Mouse (Mus musculus): ENCODE measurements at regions not wholly inside any gene's neighbourhood (a gene's known extent, or its start where the extent isn't known, plus 50 kb on each side); places are given as distances from the start of the nearest gene placed in this dataset.

- 90% methylated on average over 11 of the region's 11 CpGs for WGBS
- Histone ChIP-seq H3K36me3 (ENCODE audit: control insufficient read depth, insufficient read depth, low read length) (no peaks in the 10 kb centered on the region), H3K27me3 (replicated peaks; ENCODE audit: control insufficient read depth, insufficient read depth, low read length) (no peaks in the 10 kb centered on the region; the same call in 1 of the 2 replicates), H3K4me1 (ENCODE audit: control insufficient read depth, insufficient read depth, low read length) (no peaks in the 10 kb centered on the region), H3K4me3 (ENCODE audit: insufficient read depth, low read depth, low read length) (no peak overlapping the region), H3K27ac (ENCODE audit: insufficient read depth, low read depth, low read length) (no peak overlapping the region)
- no peak for DNase-seq
- TF ChIP-seq POLR2A (IDR thresholded peaks at IDR 0.05; ENCODE audit: low read depth, low read length) (no peak), CTCF (conservative IDR thresholded peaks at IDR 0.05; ENCODE audit: insufficient read depth, insufficient read length, low read depth, low read length) (no peak)
Observed at GRCm38 (mm10) chr5:106167556-106167955, 290.4 kb downstream of the Barhl2 start.

- WGBS, result 79% methylated on average over 5 of the region's 5 CpGs
- Histone ChIP-seq H3K4me3 (ENCODE audit: insufficient read depth, low read depth, low read length) (no peak overlapping the region), H3K27me3 (replicated peaks; ENCODE audit: control insufficient read depth, insufficient read depth, low read length) (no peaks in the 10 kb centered on the region; the same call in 1 of the 2 replicates), H3K4me1 (ENCODE audit: control insufficient read depth, insufficient read depth, low read length) (no peaks in the 10 kb centered on the region), H3K27ac (ENCODE audit: insufficient read depth, low read depth, low read length) (no peak overlapping the region), H3K36me3 (ENCODE audit: control insufficient read depth, insufficient read depth, low read length) (no peaks in the 10 kb centered on the region)
- no peak for DNase-seq
- TF ChIP-seq POLR2A (IDR thresholded peaks at IDR 0.05; ENCODE audit: low read depth, low read length) (no peak), CTCF (conservative IDR thresholded peaks at IDR 0.05; ENCODE audit: insufficient read depth, insufficient read length, low read depth, low read length) (no peak)
Observed at GRCm38 (mm10) chr5:106166266-106166665, 289.9 kb downstream of the Zfp326 start.

- Histone ChIP-seq H3K27me3 (replicated peaks; ENCODE audit: control insufficient read depth, insufficient read depth, low read length) (no peaks in the 10 kb centered on the region), H3K4me1 (ENCODE audit: control insufficient read depth, insufficient read depth, low read length) (no peaks in the 10 kb centered on the region), H3K36me3 (ENCODE audit: control insufficient read depth, insufficient read depth, low read length) (no peaks in the 10 kb centered on the region), H3K27ac (ENCODE audit: insufficient read depth, low read depth, low read length) (no peak overlapping the region), H3K4me3 (ENCODE audit: insufficient read depth, low read depth, low read length) (no peak overlapping the region)
- 59% methylated on average over 8 of the region's 8 CpGs for WGBS
- TF ChIP-seq POLR2A (IDR thresholded peaks at IDR 0.05; ENCODE audit: low read depth, low read length), result no peak
- TF ChIP-seq CTCF (conservative IDR thresholded peaks at IDR 0.05; ENCODE audit: insufficient read depth, insufficient read length, low read depth, low read length), result no peak
- DNase-seq, result no peak
Observed at GRCm38 (mm10) chr5:106164190-106164589, 287.8 kb downstream of the Zfp326 start.

GRCm38 (mm10) chr5:106162981-106163653 lies 286.8 kb downstream of the Zfp326 start:
- no peak for DNase-seq
- H3K36me3 ChIP-seq (ENCODE audit: control insufficient read depth, insufficient read depth, low read length), result no peaks in the 10 kb centered on the region
- 25% methylated on average over 12 of the region's 12 CpGs for WGBS
- no peak overlapping the region for H3K4me3 ChIP-seq (ENCODE audit: insufficient read depth, low read depth, low read length)
- no peak overlapping the region for H3K27ac ChIP-seq (ENCODE audit: insufficient read depth, low read depth, low read length)
- no peaks in the 10 kb centered on the region for H3K27me3 ChIP-seq (replicated peaks; ENCODE audit: control insufficient read depth, insufficient read depth, low read length)
- H3K4me1 ChIP-seq (ENCODE audit: control insufficient read depth, insufficient read depth, low read length), result no peaks in the 10 kb centered on the region
- TF ChIP-seq POLR2A (IDR thresholded peaks at IDR 0.05; ENCODE audit: low read depth, low read length), result no peak
- TF ChIP-seq CTCF (conservative IDR thresholded peaks at IDR 0.05; ENCODE audit: insufficient read depth, insufficient read length, low read depth, low read length), result no peak

- Histone ChIP-seq H3K27me3 (replicated peaks; ENCODE audit: control insufficient read depth, insufficient read depth, low read length) (no peaks in the 10 kb centered on the region; the same call in 1 of the 2 replicates), H3K4me1 (ENCODE audit: control insufficient read depth, insufficient read depth, low read length) (no peaks in the 10 kb centered on the region), H3K27ac (ENCODE audit: insufficient read depth, low read depth, low read length) (no peak overlapping the region), H3K36me3 (ENCODE audit: control insufficient read depth, insufficient read depth, low read length) (no peaks in the 10 kb centered on the region), H3K4me3 (ENCODE audit: insufficient read depth, low read depth, low read length) (no peak overlapping the region)
- no peak for TF ChIP-seq POLR2A (IDR thresholded peaks at IDR 0.05; ENCODE audit: low read depth, low read length)
- TF ChIP-seq CTCF (conservative IDR thresholded peaks at IDR 0.05; ENCODE audit: insufficient read depth, insufficient read length, low read depth, low read length), result no peak
- DNase-seq, result no peak
Observed at GRCm38 (mm10) chr5:106139109-106139508, 262.7 kb downstream of the Zfp326 start.

- no peaks in the 10 kb centered on the region for H3K36me3 ChIP-seq (ENCODE audit: control insufficient read depth, insufficient read depth, low read length)
- no peak for DNase-seq
- H3K4me1 ChIP-seq (ENCODE audit: control insufficient read depth, insufficient read depth, low read length), result no peaks in the 10 kb centered on the region
- H3K27ac ChIP-seq (ENCODE audit: insufficient read depth, low read depth, low read length), result no peak overlapping the region
- TF ChIP-seq CTCF (conservative IDR thresholded peaks at IDR 0.05; ENCODE audit: insufficient read depth, insufficient read length, low read depth, low read length), result no peak
- no peak for TF ChIP-seq POLR2A (IDR thresholded peaks at IDR 0.05; ENCODE audit: low read depth, low read length)
- no peaks in the 10 kb centered on the region; the same call in 1 of the 2 replicates for H3K27me3 ChIP-seq (replicated peaks; ENCODE audit: control insufficient read depth, insufficient read depth, low read length)
- WGBS, result 60% methylated on average over 3 of the region's 3 CpGs
- H3K4me3 ChIP-seq (ENCODE audit: insufficient read depth, low read depth, low read length), result no peak overlapping the region
Observed at GRCm38 (mm10) chr5:106122928-106123327, 246.6 kb downstream of the Zfp326 start.

GRCm38 (mm10) chr5:106119584-106119983 lies 243.2 kb downstream of the Zfp326 start:
- no peaks in the 10 kb centered on the region; the same call in 1 of the 2 replicates for H3K27me3 ChIP-seq (replicated peaks; ENCODE audit: control insufficient read depth, insufficient read depth, low read length)
- no peaks in the 10 kb centered on the region for H3K36me3 ChIP-seq (ENCODE audit: control insufficient read depth, insufficient read depth, low read length)
- no peaks in the 10 kb centered on the region for H3K4me1 ChIP-seq (ENCODE audit: control insufficient read depth, insufficient read depth, low read length)
- DNase-seq, result no peak
- TF ChIP-seq CTCF (conservative IDR thresholded peaks at IDR 0.05; ENCODE audit: insufficient read depth, insufficient read length, low read depth, low read length) (no peak), POLR2A (IDR thresholded peaks at IDR 0.05; ENCODE audit: low read depth, low read length) (no peak)
- no peak overlapping the region for H3K27ac ChIP-seq (ENCODE audit: insufficient read depth, low read depth, low read length)
- no peak overlapping the region for H3K4me3 ChIP-seq (ENCODE audit: insufficient read depth, low read depth, low read length)
- WGBS, result 65% methylated on average over 1 of the region's 1 CpGs

All from kidney, adult 2 months (tissue).